Mouse (Mus musculus): ENCODE measurements around the gene Gm1604a. TPM values are rescaled to one million over a fixed set of nuclear protein-coding genes. Genes with fewer than 3 reads are reported as not detected.

The Gm1604a gene
- 1 to 10 TPM; 2.5 to 4.9 TPM for total RNA-seq (2023)

DNA sequence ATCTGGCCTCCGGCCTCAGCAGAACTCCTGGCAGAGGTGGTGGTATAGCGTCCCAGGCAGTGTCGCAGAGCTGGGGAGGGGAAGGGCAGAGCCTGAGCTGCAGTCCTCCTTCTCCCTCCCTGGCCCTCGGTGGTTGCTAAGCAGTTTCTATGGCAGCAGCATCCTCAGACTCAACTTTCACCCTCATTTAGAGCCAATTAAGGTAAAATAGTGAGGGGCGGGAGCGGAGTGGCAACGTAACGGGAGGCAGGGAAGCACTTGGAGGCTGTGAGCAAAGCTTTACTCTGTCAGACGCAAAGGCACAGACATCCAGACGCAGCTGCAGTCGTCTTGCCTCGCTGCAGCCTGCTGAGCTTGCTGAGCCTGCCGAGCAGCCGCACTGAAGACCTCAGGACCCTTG is at the start of gene Gm1604a:
Gm1604a (plus strand) TSS at position 312 of the 400 bp plus-strand sequence.

DNA sequence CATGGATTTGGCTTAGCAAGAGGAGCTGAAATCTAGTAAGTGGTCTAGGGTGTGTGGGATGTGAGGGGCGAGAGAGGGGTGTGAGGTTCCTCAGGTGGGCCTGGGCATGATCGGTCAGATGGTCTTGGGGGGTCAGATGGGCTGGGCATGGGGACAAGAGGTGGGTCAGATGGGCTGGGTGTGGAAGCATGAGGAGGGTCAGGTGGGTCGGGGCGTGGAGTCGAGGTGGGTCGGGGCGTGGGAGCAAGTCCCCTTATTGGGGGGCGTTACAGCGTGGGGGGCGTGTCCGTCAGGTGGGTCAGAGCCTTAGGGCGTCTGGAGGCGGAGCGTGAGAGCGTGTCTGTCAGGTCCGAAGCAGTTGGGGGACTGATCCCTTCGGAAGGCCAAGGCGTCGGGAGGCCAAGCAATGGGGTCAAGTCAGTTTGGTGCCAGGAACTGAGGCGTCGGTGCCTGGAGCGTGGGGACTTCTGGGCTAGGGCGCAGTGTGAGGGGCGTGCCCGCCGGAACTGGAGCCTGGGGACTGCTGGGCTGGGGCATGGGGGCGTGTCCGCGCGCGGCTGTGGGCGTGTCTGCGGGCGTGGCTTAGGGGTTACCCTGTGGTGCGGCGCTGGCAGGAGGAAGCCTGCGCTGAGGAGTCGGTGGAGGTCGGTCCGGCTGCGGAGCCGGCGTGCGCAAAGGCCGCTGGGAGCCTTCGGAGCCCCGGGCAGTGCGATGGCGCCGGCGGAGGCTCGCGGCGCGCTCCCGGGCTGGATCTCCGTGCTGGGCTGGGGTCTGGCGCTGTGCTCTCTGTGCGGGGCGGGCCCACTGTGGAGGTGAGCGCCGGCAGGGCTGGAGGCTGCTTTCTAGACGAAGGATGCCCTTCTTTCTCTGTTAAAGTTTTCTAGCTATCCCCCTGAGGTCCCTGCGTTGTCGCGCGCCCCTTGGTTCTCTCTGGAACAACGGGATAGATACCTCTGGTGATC is 46.8 kb upstream of the Gm1604a start, which contains the start of gene Gm49721:
Gm49721 (plus strand) TSS at position 618 of the 962 bp plus-strand sequence.

Other genes with a start within 250 kb of the Gm1604a start
- 100 to 1,000 TPM; 162 to 164 TPM for gene Ezr, start 242.8 kb upstream of the Gm1604a start, total RNA-seq (2023)
- 10 to 100 TPM; 14.2 to 15.1 TPM for gene Rsph3b, start 76.9 kb upstream of the Gm1604a start, total RNA-seq (2023)
- gene Tagap1, start 64.4 kb upstream of the Gm1604a start, total RNA-seq (2023): 10 to 100 TPM; 33.5 to 39.4 TPM
- gene Rnaset2b, start 54.9 kb upstream of the Gm1604a start, total RNA-seq (2023): 100 to 1,000 TPM; 196 to 205 TPM
- not detected for gene Gm49721, start 46.7 kb upstream of the Gm1604a start, total RNA-seq (2023)
- 10 to 100 TPM; 47.6 to 52.7 TPM for gene Rps6ka2, start 144.5 kb downstream of the Gm1604a start, total RNA-seq (2023)